In genomic region chr7:4499034-4499433, GRCm38 (mm10) we compare ENCODE assay signal across 9 mouse cellular contexts. TPM values are rescaled to one million over a fixed set of nuclear protein-coding genes. Genes with fewer than 3 reads are reported as not detected.
A peak's percentile ranks its signal among the peaks of the same experiment; 100 is the strongest.
DNase-seq lines count a peak whose midpoint lies in the region; ATAC-seq and TF ChIP-seq lines count a peak whose summit lies in the region.
"Had no signal": no experiment of that assay in that cellular context is flagged by ENCODE, and none has a peak within 500 bp of the region (broad histone marks: within the 10 kb centered on the region; RNA-seq: fewer than 3 reads in every experiment).

No protein-coding gene starts in this region.

- H3K4me3 ChIP-seq in erythroblast, embryonic 14.5 days (replicated peaks): peak overlapping the region; percentile 15
- H3K4me3 ChIP-seq in testis, adult 2 months (ENCODE audit: control insufficient read depth, low read depth, low read length): no peak overlapping the region
- H3K4me3 ChIP-seq in liver, embryonic 15.5 days (replicated peaks): no peak overlapping the region

- no peak for DNase-seq in testis, postnatal 14 days (ENCODE audit: low spot score)
- no peak for DNase-seq in frontal cortex, postnatal 25 days (ENCODE audit: low spot score in 2 of 2)
- DNase-seq in cerebellum, adult 18-20 months: no peak
- DNase-seq in left cerebral cortex, postnatal 36 days (ENCODE audit: low spot score in 2 of 2): no peak
- DNase-seq: lung, adult 2 months had no signal

- peak overlapping the region; percentile 97; the same call in 1 of the 2 replicates for H3K9ac ChIP-seq in liver, embryonic 15.5 days

- no peak for TF ChIP-seq CTCF in testis, adult 2 months (IDR thresholded peaks at IDR 0.05; ENCODE audit: control insufficient read depth, insufficient read depth, insufficient replicate concordance, low read depth, low read length)

- no peaks in the 10 kb centered on the region for H3K27me3 ChIP-seq in erythroblast, embryonic 14.5 days (ENCODE audit: control insufficient read depth)
- no peaks in the 10 kb centered on the region for H3K27me3 ChIP-seq in testis, adult 2 months (ENCODE audit: control insufficient read depth, insufficient read depth, low read length)
- H3K27me3 ChIP-seq in liver, embryonic 15.5 days: no peaks in the 10 kb centered on the region

- peak overlapping the region; percentile 23 for H3K27ac ChIP-seq in testis, adult 2 months (ENCODE audit: control insufficient read depth, insufficient read depth, low read depth, low read length)
- no peak overlapping the region for H3K27ac ChIP-seq in liver, embryonic 15.5 days (replicated peaks)

- peaks cover 66% of the 10 kb centered on the region for H3K4me1 ChIP-seq in erythroblast, embryonic 14.5 days (ENCODE audit: control insufficient read depth)
- H3K4me1 ChIP-seq in testis, adult 2 months (ENCODE audit: control insufficient read depth, insufficient read depth, low read length): peaks cover 18% of the 10 kb centered on the region
- H3K4me1 ChIP-seq in liver, embryonic 15.5 days (replicated peaks): peaks cover 55% of the 10 kb centered on the region

- peak overlapping the region; percentile 84 for H3K4me2 ChIP-seq in liver, embryonic 15.5 days

- intact Hi-C loops in left cerebral cortex, postnatal 36 days (cut with DNase I): no loop called here

- WGBS in liver, embryonic 15.5 days (ENCODE audit: insufficient replicate concordance): 83% methylated on average over 4 of the region's 4 CpGs

- TF ChIP-seq POLR2A in testis, adult 2 months (IDR thresholded peaks at IDR 0.05; ENCODE audit: control insufficient read depth, low read depth, low read length): no peak

- ATAC-seq in erythroblast, adult 5-6 weeks (replicated peaks; ENCODE audit: low FRiP score, poor library complexity, severe bottlenecking): no peak
- ATAC-seq in liver, embryonic 15.5 days (ENCODE audit: insufficient read depth): no peak

- no peaks in the 10 kb centered on the region for H3K9me3 ChIP-seq in erythroblast, embryonic 14.5 days (ENCODE audit: control insufficient read depth, low read length)
- no peaks in the 10 kb centered on the region for H3K9me3 ChIP-seq in liver, embryonic 15.5 days (replicated peaks)

- peaks cover 55% of the 10 kb centered on the region for H3K36me3 ChIP-seq in erythroblast, embryonic 14.5 days (ENCODE audit: control insufficient read depth)
- H3K36me3 ChIP-seq in testis, adult 2 months (ENCODE audit: control insufficient read depth, insufficient read depth, low read length): no peaks in the 10 kb centered on the region; the same call in none of the 2 replicates
- peaks cover 34% of the 10 kb centered on the region for H3K36me3 ChIP-seq in liver, embryonic 15.5 days (replicated peaks)

RNA-seq across cellular contexts. Expression of gene Ppp1r12c, which starts 2.4 kb away (rescaled TPM):
- polyA plus RNA-seq in erythroblast, embryonic 14.5 days (2012): 10.8 and 16.5 TPM in 2 replicates
- 37.2 and 45.3 TPM in 2 replicates for total RNA-seq in erythroblast, adult 5-6 weeks (2015; ENCODE audit: low replicate concordance)
- 41.3 and 52.0 TPM in 2 replicates for total RNA-seq in erythroblast, adult 5-6 weeks (2017; ENCODE audit: low replicate concordance)
- polyA plus RNA-seq in testis, adult 2 months (2012; rRNA removed): 48.5 and 51.6 TPM in 2 replicates
- polyA plus RNA-seq in liver, embryonic 15.5 days (2015; fragmentation: Nextera tagmentation; extraction: Ambion mirVana): 17.4 and 20.9 TPM in 2 replicates
- 100 to 1,000 TPM; 142 to 168 TPM for total RNA-seq in left cerebral cortex, postnatal 36 days (2021)

RNA-seq across cellular contexts. Expression of gene Tnnt1, which starts 17.1 kb away (rescaled TPM):
- polyA plus RNA-seq in erythroblast, embryonic 14.5 days (2012): 0.28 TPM in 1 of 2 replicates, not detected in the other
- 1.3 TPM in 1 of 2 replicates, not detected in the other for total RNA-seq in erythroblast, adult 5-6 weeks (2015; ENCODE audit: low replicate concordance)
- total RNA-seq in erythroblast, adult 5-6 weeks (2017; ENCODE audit: low replicate concordance): 3.8 and 7.2 TPM in 2 replicates
- polyA plus RNA-seq in testis, adult 2 months (2012; rRNA removed): 0.62 and 0.77 TPM in 2 replicates
- polyA plus RNA-seq in liver, embryonic 15.5 days (2015; fragmentation: Nextera tagmentation; extraction: Ambion mirVana): 11.7 and 16.9 TPM in 2 replicates
- 1 to 10 TPM; 5.9 to 9.4 TPM for total RNA-seq in left cerebral cortex, postnatal 36 days (2021)

RNA-seq across cellular contexts. Expression of gene Tnni3, which starts 25.0 kb away (rescaled TPM):
- not detected in 2 replicates for polyA plus RNA-seq in erythroblast, embryonic 14.5 days (2012)
- not detected in 2 replicates for total RNA-seq in erythroblast, adult 5-6 weeks (2015; ENCODE audit: low replicate concordance)
- total RNA-seq in erythroblast, adult 5-6 weeks (2017; ENCODE audit: low replicate concordance): not detected in 2 replicates
- 59.3 TPM in 2 replicates for polyA plus RNA-seq in testis, adult 2 months (2012; rRNA removed)
- 0.39 and 1.3 TPM in 2 replicates for polyA plus RNA-seq in liver, embryonic 15.5 days (2015; fragmentation: Nextera tagmentation; extraction: Ambion mirVana)
- under 1 TPM in 1 of 2 experiments, not detected in 1; 0.52 TPM for total RNA-seq in left cerebral cortex, postnatal 36 days (2021)

RNA-seq across cellular contexts. Expression of gene Dnaaf3, which starts 33.2 kb away (rescaled TPM):
- polyA plus RNA-seq in erythroblast, embryonic 14.5 days (2012): 0.02 TPM in 2 replicates
- total RNA-seq in erythroblast, adult 5-6 weeks (2015; ENCODE audit: low replicate concordance): 1.2 TPM in 1 of 2 replicates, not detected in the other
- total RNA-seq in erythroblast, adult 5-6 weeks (2017; ENCODE audit: low replicate concordance): 0.28 TPM in 1 of 2 replicates, not detected in the other
- polyA plus RNA-seq in testis, adult 2 months (2012; rRNA removed): 132 and 148 TPM in 2 replicates
- polyA plus RNA-seq in liver, embryonic 15.5 days (2015; fragmentation: Nextera tagmentation; extraction: Ambion mirVana): 0.07 and 0.26 TPM in 2 replicates
- total RNA-seq in left cerebral cortex, postnatal 36 days (2021): under 1 TPM; 0.27 to 0.34 TPM

RNA-seq across cellular contexts. Expression of gene Eps8l1, which starts 38.6 kb away (rescaled TPM):
- polyA plus RNA-seq in erythroblast, embryonic 14.5 days (2012): not detected in 2 replicates
- total RNA-seq in erythroblast, adult 5-6 weeks (2015; ENCODE audit: low replicate concordance): 17.1 and 19.4 TPM in 2 replicates
- total RNA-seq in erythroblast, adult 5-6 weeks (2017; ENCODE audit: low replicate concordance): 36.6 and 47.0 TPM in 2 replicates
- 0.10 and 1.3 TPM in 2 replicates for polyA plus RNA-seq in testis, adult 2 months (2012; rRNA removed)
- 1.4 and 1.8 TPM in 2 replicates for polyA plus RNA-seq in liver, embryonic 15.5 days (2015; fragmentation: Nextera tagmentation; extraction: Ambion mirVana)
- total RNA-seq in left cerebral cortex, postnatal 36 days (2021): 1 to 10 TPM; 3.1 to 3.4 TPM

Comparison
In these comparisons a context has a peak if more than half of its experiments do, and no peak if none do; other contexts are left out.
1. RNA of gene Tnni3, which starts 25.0 kb away (polyA plus RNA-seq): 59.3 TPM in testis, adult 2 months; 0.39 to 1.3 TPM in liver, embryonic 15.5 days and not detected in erythroblast, embryonic 14.5 days; every median in the first group is over 10 times any median in the second.